Mouse (Mus musculus): ENCODE data around the gene Gm3233.
"Not testable (repeated sequence)": the region's sequence is repeated elsewhere in the genome, so short reads cannot be mapped to it uniquely, and the experiment has no call there.

The Gm3233 gene

DNA sequence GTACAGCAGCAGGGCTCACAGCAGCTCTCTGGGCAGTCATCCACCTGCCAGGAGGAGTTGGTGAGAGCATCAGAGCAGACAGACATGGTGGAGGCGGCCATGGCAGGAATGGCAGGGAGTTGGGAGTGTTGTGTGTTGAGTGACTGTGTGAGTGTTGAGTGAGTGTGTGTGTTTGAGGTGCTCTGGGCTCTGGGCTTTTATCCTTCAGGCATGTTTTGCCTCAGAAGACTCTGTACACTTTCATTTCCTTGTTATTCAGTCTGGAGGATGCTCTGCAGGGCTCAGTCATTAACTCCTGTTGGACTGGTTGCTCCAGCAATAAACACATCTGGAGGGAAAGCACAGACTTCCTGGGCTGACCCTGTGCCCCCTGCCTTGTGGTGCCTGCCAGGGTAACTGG, at the start of gene Gm3233:
Gene Gm3233 (minus strand): TSS at position 101 of the 400 bp plus-strand sequence.
- not testable (repeated sequence) for DNase-seq (ENCODE audit: low read depth, low spot score)

DNA sequence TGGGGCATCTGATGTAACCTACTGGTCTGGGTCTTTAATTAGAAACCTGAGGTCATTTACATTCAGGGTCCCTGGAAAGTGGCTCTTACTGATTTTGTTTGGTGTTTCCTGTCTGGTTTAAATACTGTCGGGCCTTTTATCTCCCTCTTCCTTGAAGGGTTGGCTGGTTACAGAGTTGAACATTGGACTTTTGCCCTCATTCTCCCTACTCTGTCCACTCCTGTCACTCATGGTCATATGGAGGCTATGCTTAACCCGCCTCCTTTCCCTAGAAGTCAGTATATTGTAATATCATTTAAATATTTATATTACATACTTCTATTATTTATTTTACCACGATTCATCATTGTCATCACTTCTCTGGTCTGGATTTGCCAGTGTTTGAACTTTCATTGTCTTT, 44.6 kb upstream of the Gm3233 start:
- DNase-seq (ENCODE audit: low read depth, low spot score): no peak

- DNase-seq (ENCODE audit: low read depth, low spot score): no peak
Measured at GRCm38 (mm10) chr10:77798921-77799508, 39.5 kb upstream of the Gm3233 start, which contains the start of gene Gm19668. TSS of gene Gm19668 (minus strand) at chr10:77799133.

- not testable (repeated sequence) for DNase-seq (ENCODE audit: low read depth, low spot score)
Measured at GRCm38 (mm10) chr10:77798164-77798920, 38.9 kb upstream of the Gm3233 start.

DNA sequence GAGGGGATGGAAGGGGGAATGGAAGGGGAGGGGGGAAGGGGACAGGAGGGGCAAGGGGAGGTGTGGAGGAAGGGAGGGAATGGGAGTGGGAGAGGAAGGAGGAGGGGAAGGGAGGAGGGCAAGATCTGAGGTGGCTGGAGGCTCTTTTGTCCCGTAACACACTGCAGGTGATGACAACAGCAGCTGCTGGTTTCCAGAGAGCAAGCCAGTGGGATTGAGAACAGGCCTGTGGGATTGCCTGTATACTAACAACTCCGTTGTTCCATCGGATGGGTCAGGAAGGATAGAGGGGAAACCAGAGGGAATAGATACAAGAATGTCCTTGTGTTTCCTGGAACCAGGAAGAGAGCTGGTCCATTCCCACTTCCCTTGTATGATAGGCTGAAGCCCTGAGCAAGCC, 38.2 kb upstream of the Gm3233 start:
- DNase-seq (ENCODE audit: low read depth, low spot score): no peak

DNA sequence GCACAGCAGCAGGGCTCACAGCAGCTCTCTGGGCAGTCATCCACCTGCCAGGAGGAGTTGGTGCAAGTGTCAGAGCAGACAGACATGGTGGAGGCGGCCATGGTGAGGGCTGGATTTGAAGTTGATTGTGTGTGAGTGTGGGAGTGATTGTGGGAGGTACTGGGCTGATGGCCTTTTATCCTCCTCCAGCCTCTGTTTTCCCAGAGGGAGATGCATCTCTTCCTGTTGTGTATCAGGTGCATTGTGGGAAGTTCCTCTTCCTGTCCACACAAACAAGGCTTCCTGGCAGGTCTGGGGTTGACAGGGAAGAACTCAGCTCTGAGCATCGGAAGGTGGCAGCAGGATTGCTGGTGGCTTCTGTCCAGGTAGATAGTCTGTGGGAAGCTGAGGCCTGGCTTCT, 35.5 kb upstream of the Gm3233 start, which contains the start of gene Gm9639:
Gene Gm9639 (minus strand): TSS at position 101 of the 400 bp plus-strand sequence.
- no peak for DNase-seq (ENCODE audit: low read depth, low spot score)

GRCm38 (mm10) chr10:77788621-77789020, 29.1 kb upstream of the Gm3233 start:
- no peak for DNase-seq (ENCODE audit: low read depth, low spot score)

DNA sequence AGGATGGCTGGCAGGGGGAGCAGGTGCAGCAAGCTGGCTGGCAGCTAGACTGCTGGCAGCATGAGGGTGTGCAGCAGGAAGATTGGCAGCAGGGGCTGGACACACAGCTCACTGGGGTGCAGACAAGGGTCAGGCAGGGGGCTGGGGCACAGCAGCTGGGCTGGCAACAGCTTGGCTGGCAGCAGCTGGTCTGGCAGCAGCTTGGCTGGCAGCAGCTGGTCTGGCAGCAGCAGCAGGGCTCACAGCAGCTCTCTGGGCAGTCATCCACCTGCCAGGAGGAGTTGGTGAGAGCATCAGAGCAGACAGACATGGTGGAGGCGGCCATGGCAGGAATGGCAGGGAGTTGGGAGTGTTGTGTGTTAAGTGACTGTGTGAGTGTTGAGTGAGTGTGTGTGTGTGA, 28.4 kb upstream of the Gm3233 start, which contains the start of gene Gm7137:
Gene Gm7137 (minus strand): TSS at position 325 of the 400 bp plus-strand sequence.
- DNase-seq (ENCODE audit: low read depth, low spot score): not testable (repeated sequence)

GRCm38 (mm10) chr10:77783396-77783795, 23.9 kb upstream of the Gm3233 start:
- DNase-seq (ENCODE audit: low read depth, low spot score): not testable (repeated sequence)

DNA sequence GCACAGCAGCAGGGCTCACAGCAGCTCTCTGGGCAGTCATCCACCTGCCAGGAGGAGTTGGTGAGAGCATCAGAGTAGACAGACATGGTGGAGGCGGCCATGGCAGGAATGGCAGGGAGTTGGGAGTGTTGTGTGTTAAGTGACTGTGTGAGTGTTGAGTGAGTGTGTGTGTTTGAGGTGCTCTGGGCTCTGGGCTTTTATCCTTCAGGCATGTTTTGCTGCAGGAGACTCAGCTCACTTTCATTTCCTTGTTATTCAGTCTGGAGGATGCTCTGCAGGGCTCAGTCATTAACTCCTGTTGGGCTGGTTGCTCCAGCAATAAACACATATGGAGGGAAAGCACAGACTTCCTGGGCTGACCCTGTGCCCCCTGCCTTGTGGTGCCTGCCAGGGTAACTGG, 23.0 kb upstream of the Gm3233 start, which contains the start of gene Gm3250:
Gene Gm3250 (minus strand): TSS at position 101 of the 400 bp plus-strand sequence.
- DNase-seq (ENCODE audit: low read depth, low spot score): not testable (repeated sequence)

DNA sequence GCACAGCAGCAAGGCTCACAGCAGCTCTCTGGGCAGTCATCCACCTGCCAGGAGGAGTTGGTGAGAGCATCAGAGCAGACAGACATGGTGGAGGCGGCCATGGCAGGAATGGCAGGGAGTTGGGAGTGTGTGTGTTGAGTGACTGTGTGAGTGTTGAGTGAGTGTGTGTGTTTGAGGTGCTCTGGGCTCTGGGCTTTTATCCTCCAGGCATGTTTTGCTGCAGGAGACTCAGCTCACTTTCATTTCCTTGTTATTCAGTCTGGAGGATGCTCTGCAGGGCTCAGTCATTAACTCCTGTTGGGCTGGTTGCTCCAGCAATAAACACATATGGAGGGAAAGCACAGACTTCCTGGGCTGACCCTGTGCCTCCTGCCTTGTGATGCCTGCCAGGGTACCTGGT, 17.4 kb upstream of the Gm3233 start, which contains the start of gene Gm7138:
Gene Gm7138 (minus strand): TSS at position 101 of the 400 bp plus-strand sequence.
- not testable (repeated sequence) for DNase-seq (ENCODE audit: low read depth, low spot score)

DNA sequence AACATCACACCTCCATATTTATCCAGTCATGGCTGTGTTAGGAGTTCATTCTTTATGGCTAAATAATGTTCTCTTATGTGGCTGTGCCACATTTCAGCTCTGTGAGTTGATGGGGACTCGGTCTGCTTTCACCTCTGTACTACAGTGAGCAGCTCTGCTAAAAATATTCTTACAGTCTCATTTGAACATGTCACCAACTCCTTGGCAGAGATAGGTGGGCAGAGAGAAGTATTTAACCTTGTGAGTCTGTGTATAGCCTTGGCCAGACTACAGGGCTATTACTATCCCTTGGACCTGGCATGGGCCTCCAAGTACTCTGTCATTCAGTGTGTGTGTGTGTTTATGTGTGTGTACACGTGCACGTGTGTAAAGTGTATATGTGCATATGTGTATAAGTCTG, 12.7 kb upstream of the Gm3233 start:
- DNase-seq (ENCODE audit: low read depth, low spot score): not testable (repeated sequence)

- DNase-seq (ENCODE audit: low read depth, low spot score): not testable (repeated sequence)
Measured at GRCm38 (mm10) chr10:77771225-77771624, 11.7 kb upstream of the Gm3233 start, which contains the start of gene Gm3238. TSS of gene Gm3238 (minus strand) at chr10:77771325.

GRCm38 (mm10) chr10:77769727-77770126, 10.2 kb upstream of the Gm3233 start:
- DNase-seq (ENCODE audit: low read depth, low spot score): no peak

GRCm38 (mm10) chr10:77753448-77753847, 6.0 kb downstream of the Gm3233 start:
- DNase-seq (ENCODE audit: low read depth, low spot score): no peak

GRCm38 (mm10) chr10:77752312-77752711, 7.2 kb downstream of the Gm3233 start:
- not testable (repeated sequence) for DNase-seq (ENCODE audit: low read depth, low spot score)

- not testable (repeated sequence) for DNase-seq (ENCODE audit: low read depth, low spot score)
Measured at GRCm38 (mm10) chr10:77751254-77751653, 8.2 kb downstream of the Gm3233 start, which contains the start of gene Gm9736. TSS of gene Gm9736 (minus strand) at chr10:77751354.

- DNase-seq (ENCODE audit: low read depth, low spot score): not testable (repeated sequence)
Measured at GRCm38 (mm10) chr10:77750686-77751085, 8.8 kb downstream of the Gm3233 start.

DNA sequence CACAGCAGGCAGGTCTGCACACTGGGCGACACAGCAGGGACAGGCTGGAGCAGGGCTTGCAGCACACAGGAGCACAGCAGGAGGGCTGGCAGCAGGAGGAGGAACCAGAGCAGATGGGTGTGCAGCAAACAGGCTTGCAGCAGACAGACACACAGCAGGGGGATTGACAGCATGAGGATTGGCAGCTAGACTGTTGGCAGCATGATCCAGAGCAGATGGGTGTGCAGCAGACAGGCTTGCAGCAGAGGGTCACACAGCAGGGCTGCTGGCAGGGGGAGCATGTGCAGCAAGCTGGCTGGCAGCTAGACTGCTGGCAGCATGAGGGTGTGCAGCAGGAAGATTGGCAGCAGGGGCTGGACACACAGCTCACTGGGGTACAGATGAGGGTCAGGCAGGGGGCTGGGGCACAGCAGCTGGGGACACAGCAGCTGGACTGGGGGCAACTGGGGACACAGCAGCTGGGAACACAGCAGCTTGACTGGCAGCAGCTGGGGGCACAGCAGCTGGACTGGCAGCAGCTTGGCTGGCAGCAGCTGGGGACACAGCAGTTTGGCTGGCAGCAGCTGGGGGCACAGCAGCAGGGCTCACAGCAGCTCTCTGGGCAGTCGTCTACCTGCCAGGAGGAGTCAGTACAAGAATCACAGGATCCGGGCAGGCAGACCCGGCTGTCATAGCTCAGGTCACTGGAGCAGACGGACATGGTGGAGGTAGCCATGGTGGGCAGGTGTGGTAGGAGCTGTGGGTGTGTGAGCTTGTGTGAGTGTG, 17.4 kb downstream of the Gm3233 start, which contains the start of gene Gm18596:
Gene Gm18596 (minus strand): TSS at position 715 of the 765 bp plus-strand sequence.
- DNase-seq (ENCODE audit: low read depth, low spot score): not testable (repeated sequence)

DNA sequence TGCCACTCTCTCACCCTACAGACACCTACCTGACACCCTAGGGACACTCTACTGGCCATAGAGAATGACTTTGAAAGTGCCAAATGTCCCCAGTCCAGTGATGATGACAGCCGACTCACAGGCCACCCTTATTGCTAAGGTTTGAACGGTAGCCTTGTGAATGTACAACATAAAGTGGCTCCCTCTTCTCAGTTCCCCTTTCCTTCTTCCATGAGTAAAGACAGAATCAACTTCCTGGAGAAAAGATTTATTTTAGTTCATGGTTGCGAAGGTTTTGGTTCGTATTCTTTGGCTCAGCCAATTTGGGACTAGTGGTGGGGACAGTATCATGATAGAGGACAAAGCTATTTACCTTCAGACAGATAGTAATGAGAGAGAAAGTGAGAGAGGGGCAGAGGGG, 20.6 kb downstream of the Gm3233 start:
- DNase-seq (ENCODE audit: low read depth, low spot score): no peak

DNA sequence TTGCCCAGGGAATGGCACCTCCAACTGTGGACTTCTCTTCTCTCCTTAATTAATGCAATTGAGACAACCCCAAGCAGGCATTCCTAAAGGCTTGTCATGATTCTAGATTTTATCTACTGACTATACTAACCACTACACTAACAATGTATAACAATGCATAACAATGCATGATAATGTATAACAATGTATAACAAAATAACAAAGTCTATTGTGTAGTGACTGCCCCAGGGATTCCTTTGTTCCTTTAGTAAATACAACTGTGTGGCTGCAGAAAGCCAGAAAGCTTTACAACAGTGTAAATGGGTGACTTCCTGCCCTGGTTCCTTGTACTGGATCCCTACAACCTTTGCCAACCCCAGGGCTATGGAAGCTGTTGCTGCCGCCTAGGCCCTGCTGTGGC, 23.6 kb downstream of the Gm3233 start:
- DNase-seq (ENCODE audit: low read depth, low spot score): no peak
